Mouse (Mus musculus): ENCODE measurements around the gene Thada.

The Thada gene

GRCm38 (mm10) chr17:84156748-84157742, 309.0 kb downstream of the Thada start:
- DNase-seq = peak; percentile 91

DNA sequence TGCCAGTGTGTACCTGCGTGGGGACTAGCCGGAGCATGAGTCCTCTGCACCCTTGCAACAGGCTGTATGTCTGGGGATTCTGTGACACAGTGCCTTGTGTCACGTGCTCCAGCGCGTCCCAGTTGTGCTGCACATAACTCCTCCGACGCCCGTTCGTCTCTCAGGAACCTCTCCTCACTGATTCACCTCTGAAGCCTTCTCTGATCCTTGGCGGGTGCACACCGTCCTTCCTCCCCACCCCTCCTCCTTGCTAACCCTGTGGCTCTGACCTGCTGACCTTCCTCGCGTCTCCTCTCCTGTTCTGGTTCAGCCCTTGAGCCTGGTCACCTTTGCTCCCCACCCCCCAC, 309.8 kb downstream of the Thada start:
- DNase-seq = peak; percentile 60

DNA sequence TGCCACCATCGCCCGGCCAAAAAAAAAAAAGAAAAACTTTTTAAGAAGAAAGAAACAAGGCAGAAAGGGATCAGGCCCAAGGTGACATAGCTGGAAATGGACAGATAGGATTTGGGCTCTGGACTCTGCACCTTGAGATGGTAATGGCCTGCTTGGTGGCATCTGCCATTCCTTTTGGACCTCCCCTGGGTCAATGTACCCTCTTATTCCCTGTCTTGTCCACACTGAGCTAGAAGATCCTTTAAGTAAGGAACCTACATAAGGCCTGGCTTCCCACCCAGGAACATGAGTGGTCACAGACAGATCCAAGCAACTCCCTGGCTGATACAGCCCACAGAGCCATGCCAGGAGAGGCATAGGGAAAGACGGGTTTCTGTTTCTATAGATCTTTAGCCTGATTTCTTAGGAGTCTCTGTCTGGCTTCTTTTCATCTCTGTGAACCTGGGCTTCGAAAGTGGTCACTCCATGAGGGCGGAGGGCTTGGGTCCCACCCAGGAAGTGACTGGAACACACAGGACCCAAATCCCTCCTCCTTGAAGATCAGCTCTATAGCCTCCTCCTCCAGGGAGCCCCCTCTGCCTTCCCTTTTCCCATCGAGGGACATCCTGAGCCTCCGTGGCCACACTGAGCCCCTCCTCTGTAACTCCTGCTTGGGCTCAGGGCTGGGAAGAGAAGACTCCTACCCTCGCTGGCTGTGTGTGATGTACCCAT, 310.3 kb downstream of the Thada start:
- DNase-seq = no peak

DNA sequence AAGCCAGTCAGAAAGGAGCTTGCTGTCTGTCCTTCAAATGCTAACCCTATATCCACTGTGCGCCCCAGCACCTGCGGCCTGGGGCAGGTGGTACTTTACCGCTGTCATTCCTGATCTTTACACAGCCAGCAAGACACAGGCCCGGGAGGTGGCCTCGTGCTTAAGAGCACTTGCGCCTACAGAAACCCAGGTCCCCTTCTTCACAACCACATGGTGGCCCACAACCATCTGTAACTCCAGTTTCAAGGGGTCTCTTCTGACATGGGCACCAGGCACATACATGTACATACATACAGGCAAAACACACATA, 311.0 kb downstream of the Thada start:
- no peak for DNase-seq

DNA sequence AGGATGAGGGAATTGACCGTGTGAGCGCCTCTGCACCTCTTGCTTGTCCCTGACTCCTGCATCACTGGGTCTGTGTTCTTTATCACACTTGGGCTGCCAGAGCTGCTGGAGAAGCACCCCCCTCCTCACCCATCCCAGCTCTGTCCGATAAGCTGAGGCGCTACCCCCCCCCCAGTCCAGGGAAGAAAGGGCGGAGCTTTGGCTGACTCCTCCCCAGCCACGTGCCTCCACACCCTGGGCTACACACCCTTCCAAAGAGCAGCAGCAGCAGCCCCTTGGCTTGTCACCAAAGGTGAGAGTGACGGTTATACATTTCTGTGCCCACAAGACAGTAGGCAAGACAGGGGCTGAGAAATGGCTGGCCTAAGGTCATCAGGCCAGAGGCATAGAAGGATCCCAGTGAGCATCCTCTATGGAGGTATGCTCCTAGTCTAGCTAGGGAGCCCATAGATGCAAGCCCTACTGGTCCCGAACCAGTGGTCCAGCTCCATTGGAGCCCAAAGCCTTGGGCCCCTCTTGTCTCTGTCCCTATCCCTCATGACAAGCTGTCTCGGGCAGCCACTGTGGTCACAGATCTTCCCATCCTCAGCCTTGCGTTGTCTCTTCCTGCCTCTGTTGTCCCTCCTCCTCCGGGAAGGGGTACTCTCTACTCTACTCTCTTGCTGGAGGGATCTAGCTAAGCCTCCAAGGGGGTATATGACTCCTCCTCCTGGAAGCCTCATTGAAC, 311.5 kb downstream of the Thada start:
- no peak for DNase-seq

- DNase-seq = no peak
Measured at GRCm38 (mm10) chr17:84152976-84153786, 312.8 kb downstream of the Thada start.

DNA sequence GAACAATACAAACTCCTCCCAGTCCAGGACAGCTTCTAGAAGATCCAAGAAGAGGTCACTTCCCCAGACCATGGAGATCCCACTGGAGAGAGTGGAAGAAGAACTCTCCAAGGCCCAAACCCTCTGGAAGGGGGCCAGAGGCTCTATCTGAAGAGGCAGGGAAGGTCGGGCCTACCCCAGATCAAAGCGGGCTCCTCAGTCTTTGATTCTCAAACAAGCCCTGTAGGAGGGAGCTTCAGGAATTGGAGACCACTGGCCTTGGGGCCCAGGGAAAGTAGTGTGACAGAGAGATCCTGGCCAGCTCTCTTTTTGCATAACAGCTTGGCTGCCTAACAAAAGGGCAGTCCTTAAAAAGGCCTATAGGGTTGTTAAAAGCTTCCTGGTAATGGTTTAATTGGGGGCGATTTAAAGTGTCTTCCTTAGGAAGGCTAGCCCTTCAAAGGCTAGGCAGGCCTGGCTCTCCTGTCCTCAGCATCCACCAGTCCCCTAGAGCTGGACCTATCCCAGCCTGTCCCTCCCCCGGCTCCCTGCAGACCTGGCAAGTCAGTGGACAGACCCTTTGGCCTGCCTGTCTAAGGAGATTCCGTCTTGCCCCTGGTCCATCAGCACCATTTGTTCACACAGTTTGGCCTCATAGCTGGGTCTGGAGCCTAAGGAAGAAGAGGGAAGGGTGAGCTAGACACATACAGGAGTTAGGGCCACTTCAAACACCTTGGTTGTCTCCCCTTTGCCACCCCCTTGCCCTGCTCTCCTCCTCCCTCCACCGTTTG, 313.6 kb downstream of the Thada start:
- no peak for DNase-seq

DNA sequence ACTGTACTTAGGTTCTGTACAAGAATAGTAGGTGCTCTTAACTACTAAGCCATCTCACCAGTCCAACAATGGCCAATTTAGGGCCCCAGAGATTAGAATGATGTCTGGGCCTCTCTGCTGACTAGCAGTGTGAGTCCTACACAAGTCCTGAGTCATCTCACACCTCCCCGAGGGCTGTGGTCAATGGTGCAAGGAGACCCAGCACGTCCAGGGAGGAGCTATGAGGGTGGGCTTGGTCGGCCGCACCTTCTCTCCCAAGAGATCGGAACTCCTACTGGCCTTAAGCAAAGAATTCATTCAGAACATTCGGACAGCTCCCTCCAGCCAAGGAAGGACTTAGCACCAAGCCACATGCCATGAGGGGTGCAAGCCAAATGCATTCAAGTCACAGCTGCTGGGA, 314.7 kb downstream of the Thada start:
- no peak for DNase-seq

DNA sequence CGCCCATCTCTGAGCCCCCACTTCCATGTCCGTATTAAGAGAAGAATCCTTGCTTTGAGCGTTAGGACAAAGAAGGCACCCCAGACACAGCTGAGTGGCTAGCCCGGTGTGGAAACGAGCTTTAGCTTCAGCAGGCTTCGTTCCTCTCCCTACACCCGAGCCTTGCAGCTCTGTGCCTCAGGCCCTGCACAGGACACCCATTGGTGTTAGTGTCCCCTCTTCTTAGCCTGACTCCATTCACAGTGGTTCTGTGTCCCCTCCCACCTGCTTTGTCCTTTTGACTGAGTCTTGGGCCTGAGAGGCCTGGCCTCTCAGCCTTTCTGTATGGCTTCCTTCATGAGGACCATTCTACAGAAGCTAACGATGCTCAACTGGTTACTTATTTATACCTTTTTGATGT, 315.7 kb downstream of the Thada start:
- no peak for DNase-seq

DNA sequence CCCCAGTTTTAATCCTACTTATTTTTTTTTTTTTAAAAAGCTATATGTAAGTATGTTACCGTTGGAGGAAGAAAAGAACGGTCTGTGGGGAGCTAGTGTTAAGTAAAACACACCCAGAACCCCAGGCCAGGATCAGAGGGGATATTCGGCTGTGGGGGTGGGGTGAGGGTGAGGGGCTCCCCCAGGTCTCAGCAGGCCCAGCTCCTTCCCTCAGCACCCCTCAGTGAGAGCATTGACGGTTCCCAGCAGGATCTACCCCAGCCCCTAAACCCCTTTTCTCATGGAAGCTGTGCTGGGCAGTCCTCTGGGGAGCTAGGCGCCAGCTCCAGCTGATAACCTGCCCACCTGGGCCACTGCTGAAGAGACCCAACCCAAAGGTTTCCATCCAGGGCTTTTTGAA, 316.4 kb downstream of the Thada start:
- no peak for DNase-seq

DNA sequence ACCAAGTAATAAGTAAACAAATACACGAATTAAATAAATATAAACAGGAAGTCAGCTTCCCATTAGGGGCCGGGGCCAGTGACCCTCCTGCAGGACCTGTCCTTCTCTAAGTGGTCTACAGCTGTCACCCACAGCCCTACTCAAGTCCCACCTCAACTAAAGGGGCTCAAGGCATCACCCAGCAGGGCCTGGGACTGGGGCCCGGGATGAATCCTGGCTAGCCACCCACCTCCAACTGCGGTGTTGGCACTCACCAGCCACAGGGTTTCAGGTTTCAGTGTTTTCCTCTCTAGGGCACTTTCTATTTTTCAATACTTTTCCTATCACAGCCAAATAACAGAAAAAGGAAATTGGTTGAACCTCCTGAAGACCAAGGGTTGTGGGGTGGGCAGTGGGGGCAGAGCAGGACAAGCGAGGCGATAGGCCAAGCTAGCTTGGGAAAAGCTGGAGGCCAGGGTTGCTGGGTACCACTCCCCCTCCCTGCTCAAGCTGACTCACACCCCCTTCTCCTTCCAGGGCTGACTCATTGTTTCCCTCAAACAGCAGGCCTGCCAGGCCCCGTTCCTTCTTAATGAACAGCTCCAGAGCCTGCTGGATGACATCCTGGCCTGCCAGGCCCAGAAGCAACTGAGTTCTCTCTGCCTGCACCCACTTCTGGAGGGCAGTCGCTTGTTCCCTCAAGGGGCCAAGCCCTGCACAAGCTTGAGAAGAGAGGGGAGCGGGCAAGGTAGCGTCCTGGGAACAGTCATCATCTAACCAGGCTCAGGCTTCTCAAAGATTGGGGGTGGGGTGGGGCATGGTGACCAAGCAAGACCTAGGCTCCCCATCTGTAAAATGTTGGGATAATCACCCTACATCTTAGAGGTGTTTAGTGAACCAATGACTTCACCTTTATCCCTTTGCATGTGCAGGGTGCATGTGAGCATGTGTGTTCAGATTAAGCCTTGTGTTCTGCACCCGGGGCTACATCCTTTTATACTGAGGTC, 317.2 kb downstream of the Thada start:
- DNase-seq = peak; percentile 76

DNA sequence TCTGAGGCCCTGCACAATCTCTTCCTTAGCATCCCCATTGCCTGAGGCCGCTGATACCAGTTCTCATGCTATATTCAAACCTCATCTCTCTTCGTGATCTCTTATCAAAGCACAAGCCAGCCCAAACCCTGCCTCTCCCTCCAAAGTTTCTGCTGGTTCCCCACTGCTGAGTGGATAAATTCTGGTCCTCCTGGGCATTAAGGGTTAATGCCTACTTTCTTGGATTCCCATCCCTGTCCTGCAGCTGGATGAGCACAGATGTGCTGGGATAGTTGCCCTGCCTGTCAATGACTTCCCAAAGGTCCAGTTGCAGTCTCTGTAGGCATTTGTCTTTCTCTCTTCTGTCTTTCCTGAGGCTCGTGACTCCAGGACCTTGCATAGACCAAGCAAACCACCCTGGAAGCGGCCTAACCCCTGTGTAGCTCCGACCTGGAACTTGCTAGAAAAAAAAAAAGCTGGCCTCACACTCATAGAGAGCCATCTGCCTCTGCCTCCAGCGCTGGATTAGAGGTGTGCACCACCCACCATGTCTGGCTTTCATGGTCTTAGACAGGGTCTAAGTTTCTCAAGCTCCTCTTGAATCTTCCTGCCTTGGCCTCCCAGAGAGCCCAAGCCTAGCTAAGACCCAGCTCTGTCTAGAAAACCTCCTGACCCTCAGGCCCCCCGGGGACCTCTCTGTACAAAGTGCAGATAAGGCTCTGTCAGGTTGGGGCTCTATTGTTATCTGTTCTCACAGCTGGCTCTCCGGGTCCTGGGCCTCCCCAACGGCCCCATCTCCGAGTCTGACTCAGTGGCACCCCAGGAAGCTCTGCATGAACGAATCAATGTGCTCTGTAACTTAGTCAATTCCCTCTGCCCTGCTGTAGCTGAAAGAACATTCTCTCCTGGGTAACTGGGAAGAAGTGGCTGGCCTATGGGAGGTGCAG, 318.6 kb downstream of the Thada start:
- DNase-seq = no peak

DNA sequence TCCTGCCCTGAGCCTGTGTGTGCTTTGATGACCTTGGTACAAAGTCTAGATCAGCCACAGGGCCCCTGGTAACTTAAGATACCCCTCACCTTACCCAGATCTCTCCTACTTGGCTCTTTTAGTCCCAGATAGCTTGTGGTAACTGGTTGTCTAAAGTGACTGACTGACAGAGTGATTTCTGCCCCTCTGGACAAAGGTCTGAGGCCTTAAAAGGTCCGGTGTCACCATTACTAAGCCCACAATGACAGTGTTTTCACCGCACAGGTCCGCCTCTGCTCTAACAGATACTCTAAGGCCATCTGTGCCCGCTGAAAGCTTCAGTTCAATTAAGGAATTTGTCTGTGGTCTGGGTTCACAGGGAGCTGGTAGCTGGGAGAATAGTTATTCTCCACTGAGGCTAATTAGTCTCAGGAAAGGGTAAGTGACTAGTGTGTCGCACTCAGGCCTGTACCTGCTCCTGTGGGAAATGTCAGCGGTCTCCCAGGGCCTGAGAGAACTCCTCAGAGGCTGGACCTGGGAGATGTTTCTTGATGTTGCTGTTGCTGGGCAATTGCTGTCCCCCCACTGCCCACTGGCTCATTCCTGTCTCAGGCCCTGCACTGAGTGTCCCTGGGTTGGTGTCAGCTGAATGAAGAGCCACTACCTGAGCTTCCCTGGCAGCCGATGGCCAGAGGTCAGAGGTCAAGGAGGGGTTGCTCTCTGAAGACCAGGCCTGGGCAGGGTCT, 319.4 kb downstream of the Thada start:
- no peak for DNase-seq

GRCm38 (mm10) chr17:84145826-84146287, 320.1 kb downstream of the Thada start:
- peak; percentile 64 for DNase-seq

GRCm38 (mm10) chr17:84144762-84145599, 321.0 kb downstream of the Thada start:
- DNase-seq = no peak

GRCm38 (mm10) chr17:84144130-84144529, 321.9 kb downstream of the Thada start:
- no peak for DNase-seq

DNA sequence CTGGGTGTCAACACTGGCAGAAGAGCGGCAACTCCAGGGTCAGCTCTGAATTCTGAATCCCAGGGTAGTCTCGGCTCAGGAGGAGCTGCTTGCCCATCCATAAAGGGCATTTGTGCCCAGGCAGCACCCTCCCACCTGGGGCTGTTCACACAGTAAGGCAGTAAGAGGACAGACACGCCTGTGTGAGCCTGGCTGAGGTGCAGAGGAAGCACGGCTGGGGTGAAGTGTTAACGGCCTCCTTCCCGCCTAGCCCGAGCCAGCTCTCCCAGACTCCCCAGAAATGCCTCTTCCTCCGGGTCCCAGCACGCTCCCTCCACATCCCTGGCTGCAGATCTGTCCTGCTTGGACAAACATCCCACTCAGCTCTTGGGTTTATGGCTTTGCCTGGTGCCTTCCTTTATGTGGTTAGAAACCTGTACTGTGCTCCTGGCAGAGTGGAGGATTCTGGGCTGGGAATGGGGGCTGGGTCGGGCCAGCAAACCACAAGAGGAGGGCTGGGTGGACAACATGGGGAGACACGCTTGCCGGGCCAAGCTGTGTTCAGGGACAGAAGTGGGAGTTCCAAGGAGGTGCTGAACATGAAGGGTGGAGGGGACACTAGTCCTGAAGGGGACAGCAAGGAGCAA, 322.7 kb downstream of the Thada start:
- peak; percentile 67 for DNase-seq
